Mouse (Mus musculus): Measurements from ENCODE around the gene Klk9. TPM values are rescaled to one million over a fixed set of nuclear protein-coding genes. Genes with fewer than 3 reads are reported as not detected.

The Klk9 gene
- polyA plus RNA-seq, 1 experiment from 2014 or later, result not detected

GRCm38 (mm10) chr7:43777423-43777822 lies 14.3 kb upstream of the Klk9 start:
- Histone ChIP-seq H3K4me3 (replicated peaks) (no peak overlapping the region), H3K9ac (no peak overlapping the region), H3K36me3 (replicated peaks) (no peaks in the 10 kb centered on the region), H3K27me3 (no peaks in the 10 kb centered on the region), H3K4me1 (peaks cover 10% of the 10 kb centered on the region; the same call in 1 of the 2 replicates), H3K4me2 (no peak overlapping the region), H3K9me3 (no peaks in the 10 kb centered on the region), H3K27ac (no peak overlapping the region)
- 80% methylated on average over 12 of the region's 12 CpGs for WGBS
- ATAC-seq (ENCODE audit: low FRiP score), result no peak

GRCm38 (mm10) chr7:43778176-43778970 lies 13.3 kb upstream of the Klk9 start:
- Histone ChIP-seq H3K27ac (no peak overlapping the region), H3K9me3 (no peaks in the 10 kb centered on the region), H3K4me1 (peaks cover 17% of the 10 kb centered on the region; the same call in 1 of the 2 replicates), H3K36me3 (replicated peaks) (no peaks in the 10 kb centered on the region), H3K27me3 (peaks cover 7% of the 10 kb centered on the region), H3K4me3 (replicated peaks) (no peak overlapping the region), H3K9ac (no peak overlapping the region), H3K4me2 (no peak overlapping the region)
- ATAC-seq (ENCODE audit: low FRiP score), result no peak
- WGBS, result 91% methylated on average over 10 of the region's 10 CpGs

GRCm38 (mm10) chr7:43780241-43780640 lies 11.4 kb upstream of the Klk9 start:
- Histone ChIP-seq H3K4me3 (replicated peaks) (no peak overlapping the region), H3K36me3 (replicated peaks) (no peaks in the 10 kb centered on the region), H3K27ac (no peak overlapping the region), H3K9me3 (no peaks in the 10 kb centered on the region), H3K4me2 (no peak overlapping the region), H3K9ac (no peak overlapping the region), H3K4me1 (peaks cover 11% of the 10 kb centered on the region; the same call in 1 of the 2 replicates), H3K27me3 (peaks cover 13% of the 10 kb centered on the region)
- ATAC-seq (ENCODE audit: low FRiP score), result no peak
- WGBS, result 78% methylated on average over 6 of the region's 6 CpGs

- Histone ChIP-seq H3K27me3 (peaks cover 13% of the 10 kb centered on the region), H3K4me1 (peaks cover 9% of the 10 kb centered on the region; the same call in 1 of the 2 replicates), H3K36me3 (replicated peaks) (no peaks in the 10 kb centered on the region), H3K9me3 (no peaks in the 10 kb centered on the region), H3K9ac (no peak within 1 kb of the TSS), H3K27ac (no peak within 1 kb of the TSS), H3K4me2 (no peak within 1 kb of the TSS), H3K4me3 (replicated peaks) (no peak within 1 kb of the TSS)
- no peak for ATAC-seq (ENCODE audit: low FRiP score)
- WGBS, result 55% methylated on average over 5 of the region's 5 CpGs
These were observed 10.9 kb upstream of the Klk9 start, which contains the start of gene Klk10 for GRCm38 (mm10) chr7:43780746-43781145. Gene Klk10, plus strand, starts transcription at chr7:43781035.

GRCm38 (mm10) chr7:43781541-43781940 lies 10.2 kb upstream of the Klk9 start:
- Histone ChIP-seq H3K4me2 (no peak overlapping the region), H3K36me3 (replicated peaks) (no peaks in the 10 kb centered on the region), H3K27ac (no peak overlapping the region), H3K9me3 (no peaks in the 10 kb centered on the region), H3K4me3 (replicated peaks) (no peak overlapping the region), H3K9ac (no peak overlapping the region), H3K27me3 (peaks cover 13% of the 10 kb centered on the region), H3K4me1 (peaks cover 9% of the 10 kb centered on the region; the same call in 1 of the 2 replicates)
- no peak for ATAC-seq (ENCODE audit: low FRiP score)
- 93% methylated on average over 11 of the region's 11 CpGs for WGBS

- no peaks in the 10 kb centered on the region for H3K9me3 ChIP-seq
- H3K4me3 ChIP-seq (replicated peaks), result peak overlapping the region; percentile 29
- no peak overlapping the region for H3K27ac ChIP-seq
- peak; percentile 73 for ATAC-seq (ENCODE audit: low FRiP score)
- H3K36me3 ChIP-seq (replicated peaks), result no peaks in the 10 kb centered on the region
- H3K4me2 ChIP-seq, result peak overlapping the region; percentile 64
- peaks cover 13% of the 10 kb centered on the region for H3K27me3 ChIP-seq
- H3K9ac ChIP-seq, result no peak overlapping the region
- peaks cover 9% of the 10 kb centered on the region; the same call in 1 of the 2 replicates for H3K4me1 ChIP-seq
- WGBS, result 7% methylated on average over 36 of the region's 36 CpGs
These were observed 9.1 kb upstream of the Klk9 start for GRCm38 (mm10) chr7:43782275-43783265.

- Histone ChIP-seq H3K9ac (no peak overlapping the region), H3K4me1 (peaks cover 9% of the 10 kb centered on the region; the same call in 1 of the 2 replicates), H3K27me3 (peaks cover 13% of the 10 kb centered on the region), H3K4me3 (replicated peaks) (no peak overlapping the region), H3K36me3 (replicated peaks) (no peaks in the 10 kb centered on the region), H3K4me2 (no peak overlapping the region), H3K9me3 (no peaks in the 10 kb centered on the region), H3K27ac (no peak overlapping the region)
- ATAC-seq (ENCODE audit: low FRiP score), result no peak
- 91% methylated on average over 1 of the region's 1 CpGs for WGBS
These were observed 6.4 kb upstream of the Klk9 start for GRCm38 (mm10) chr7:43785286-43785685.

GRCm38 (mm10) chr7:43788096-43788495 lies 3.6 kb upstream of the Klk9 start:
- no peak overlapping the region for H3K4me3 ChIP-seq (replicated peaks)
- WGBS, result 72% methylated on average over 3 of the region's 3 CpGs
- no peak overlapping the region for H3K9ac ChIP-seq
- H3K27ac ChIP-seq, result no peak overlapping the region
- H3K4me2 ChIP-seq, result no peak overlapping the region
- H3K27me3 ChIP-seq, result peaks cover 8% of the 10 kb centered on the region
- no peaks in the 10 kb centered on the region for H3K4me1 ChIP-seq
- ATAC-seq (ENCODE audit: low FRiP score), result no peak
- no peaks in the 10 kb centered on the region for H3K36me3 ChIP-seq (replicated peaks)
- H3K9me3 ChIP-seq, result no peaks in the 10 kb centered on the region

GRCm38 (mm10) chr7:43789295-43789694 lies 2.4 kb upstream of the Klk9 start:
- Histone ChIP-seq H3K36me3 (replicated peaks) (no peaks in the 10 kb centered on the region), H3K9me3 (no peaks in the 10 kb centered on the region), H3K4me1 (no peaks in the 10 kb centered on the region), H3K4me3 (replicated peaks) (no peak overlapping the region), H3K4me2 (no peak overlapping the region), H3K9ac (no peak overlapping the region), H3K27ac (no peak overlapping the region), H3K27me3 (peaks cover 9% of the 10 kb centered on the region; the same call in 1 of the 2 replicates)
- no peak for ATAC-seq (ENCODE audit: low FRiP score)
- 79% methylated on average over 2 of the region's 2 CpGs for WGBS

GRCm38 (mm10) chr7:43796355-43796754 lies 4.7 kb downstream of the Klk9 start:
- ATAC-seq (ENCODE audit: low FRiP score), result no peak
- H3K27me3 ChIP-seq, result peaks cover 49% of the 10 kb centered on the region
- H3K4me3 ChIP-seq (replicated peaks), result peak overlapping the region; percentile 46
- H3K9ac ChIP-seq, result 0 out of 2 replicates have a peak overlapping the region, but pooled peaks have one; percentile 42
- H3K36me3 ChIP-seq (replicated peaks), result no peaks in the 10 kb centered on the region
- H3K9me3 ChIP-seq, result no peaks in the 10 kb centered on the region
- 5% methylated on average over 7 of the region's 8 CpGs for WGBS
- H3K4me2 ChIP-seq, result peak overlapping the region; percentile 79
- peaks cover 14% of the 10 kb centered on the region for H3K4me1 ChIP-seq
- H3K27ac ChIP-seq, result no peak overlapping the region

GRCm38 (mm10) chr7:43797333-43797769 lies 5.7 kb downstream of the Klk9 start, which contains the start of gene Klk8:
Gene Klk8, plus strand, starts transcription at chr7:43797577.
- under 1% methylated on average over 28 of the region's 28 CpGs for WGBS
- H3K9ac ChIP-seq, result peak within 1 kb of the TSS; percentile 42; the same call in 1 of the 2 replicates
- peak within 1 kb of the TSS; percentile 79 for H3K4me2 ChIP-seq
- no peak within 1 kb of the TSS for H3K27ac ChIP-seq
- peaks cover 14% of the 10 kb centered on the region for H3K4me1 ChIP-seq
- no peaks in the 10 kb centered on the region for H3K36me3 ChIP-seq (replicated peaks)
- H3K27me3 ChIP-seq, result peaks cover 49% of the 10 kb centered on the region
- ATAC-seq (ENCODE audit: low FRiP score), result peak; percentile 44; the same call in 1 of the 2 replicates
- H3K4me3 ChIP-seq (replicated peaks), result peak within 1 kb of the TSS; percentile 46
- H3K9me3 ChIP-seq, result no peaks in the 10 kb centered on the region
